Mouse (Mus musculus) lung, postnatal 0 days (tissue): ENCODE results near the gene Gm17304.

Source experiments
- CTCF ChIP-seq: IDR thresholded peaks from 2 replicates; pipeline ENCODE4 v1.5.1; 2016; ENCODE audit warnings: antibody characterized with exemption, mild to moderate bottlenecking
- EP300 ChIP-seq: IDR thresholded peaks from 2 replicates; pipeline ENCODE4 v1.6.1; 2016; ENCODE audit warnings: antibody characterized with exemption, mild to moderate bottlenecking, control low read depth

DNA sequence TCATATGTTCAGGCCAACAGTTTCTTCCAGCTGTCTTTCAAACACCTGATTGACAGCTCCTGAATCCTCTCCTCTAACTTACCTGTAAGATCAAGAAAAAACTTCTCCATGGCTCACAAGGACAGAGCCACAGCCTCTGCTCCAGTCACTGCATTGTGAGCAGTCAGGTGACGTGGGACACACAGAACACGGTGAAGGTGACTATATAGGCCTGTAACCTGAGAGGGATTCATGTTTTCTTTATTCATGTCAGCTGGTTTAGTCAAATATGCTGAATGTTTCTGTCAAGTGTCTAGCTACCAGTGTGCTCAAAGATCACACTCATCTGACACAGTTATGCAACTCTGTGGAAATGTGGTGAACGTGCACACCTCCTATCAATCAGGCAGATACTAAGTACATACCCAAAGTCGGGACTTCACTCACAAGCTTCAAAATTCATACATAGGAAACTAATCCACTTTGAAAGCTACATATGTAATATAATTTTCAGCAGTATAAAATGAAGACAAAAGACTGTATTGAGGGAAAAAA is 43.4 kb downstream of the Gm17304 start:
- no peak for TF ChIP-seq CTCF
- no peak for TF ChIP-seq EP300
